ENCODE assay signal across 20 mouse cellular contexts in the genomic region with DNA sequence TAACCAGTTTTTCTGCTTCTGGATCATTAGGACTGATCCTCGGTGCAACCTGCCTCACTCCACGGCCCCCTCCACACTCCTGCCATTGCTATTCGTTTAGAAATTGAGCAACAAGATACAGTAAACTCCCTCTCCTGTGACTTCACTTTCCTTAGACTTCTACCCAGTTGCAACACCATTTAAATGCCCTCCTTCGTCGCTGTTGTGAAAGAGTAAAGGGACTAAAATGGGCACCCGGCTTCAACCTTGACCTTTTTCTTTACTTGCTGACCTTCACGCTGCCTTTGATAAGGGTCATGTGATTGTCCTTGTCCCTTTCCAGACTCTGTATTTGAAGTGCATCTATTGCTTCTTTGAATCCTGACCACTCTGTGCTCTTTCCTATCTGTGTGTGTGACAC. TPM values are rescaled to one million over a fixed set of nuclear protein-coding genes. Genes with fewer than 3 reads are reported as not detected.
A peak's percentile ranks its signal among the peaks of the same experiment; 100 is the strongest.
DNase-seq lines count a peak whose midpoint lies in the region; ATAC-seq lines count a peak whose summit lies in the region.
"Had no signal": no experiment of that assay in that cellular context is flagged by ENCODE, and none has a peak within 500 bp of the region (broad histone marks: within the 10 kb centered on the region; RNA-seq: fewer than 3 reads in every experiment).

No protein-coding gene starts in this region.

- H3K9me3 ChIP-seq in erythroblast, embryonic 14.5 days (ENCODE audit: control insufficient read depth, low read length) = no peaks in the 10 kb centered on the region
- no peaks in the 10 kb centered on the region for H3K9me3 ChIP-seq in intestine, embryonic 15.5 days
- H3K9me3 ChIP-seq: heart, embryonic 15.5 days had no signal

- no peaks in the 10 kb centered on the region for H3K27me3 ChIP-seq in erythroblast, embryonic 14.5 days (ENCODE audit: control insufficient read depth)
- H3K27me3 ChIP-seq in intestine, embryonic 15.5 days (replicated peaks) = no peaks in the 10 kb centered on the region
- H3K27me3 ChIP-seq: heart, embryonic 15.5 days; hindbrain, embryonic 13.5 days had no signal

- no peak for ATAC-seq in erythroblast, adult 5-6 weeks (replicated peaks; ENCODE audit: low FRiP score, poor library complexity, severe bottlenecking)
- peak; percentile 26 for ATAC-seq in intestine, embryonic 15.5 days
- peak; percentile 60 for ATAC-seq in megakaryocyte, adult 5-6 weeks (ENCODE audit: poor library complexity, severe bottlenecking)

- peak overlapping the region; percentile 86 for H3K4me3 ChIP-seq in erythroblast, embryonic 14.5 days (replicated peaks)
- no peak overlapping the region for H3K4me3 ChIP-seq in intestine, embryonic 15.5 days (replicated peaks)
- H3K4me3 ChIP-seq: heart, embryonic 15.5 days; hindbrain, embryonic 13.5 days had no signal

- H3K4me2 ChIP-seq in intestine, embryonic 15.5 days (replicated peaks) = peak overlapping the region; percentile 26
- H3K4me2 ChIP-seq: heart, embryonic 15.5 days; hindbrain, embryonic 13.5 days; lung, embryonic 14.5 days; midbrain, embryonic 11.5 days had no signal

- peaks cover 49% of the 10 kb centered on the region for H3K4me1 ChIP-seq in erythroblast, embryonic 14.5 days (ENCODE audit: control insufficient read depth)
- peaks cover 6% of the 10 kb centered on the region; the same call in 1 of the 2 replicates for H3K4me1 ChIP-seq in intestine, embryonic 15.5 days (replicated peaks)

- 71% methylated on average over 7 of the region's 7 CpGs for WGBS in intestine, embryonic 15.5 days

- peak overlapping the region; percentile 40; the same call in 1 of the 2 replicates for H3K27ac ChIP-seq in intestine, embryonic 15.5 days
- H3K27ac ChIP-seq: heart, embryonic 15.5 days; hindbrain, embryonic 13.5 days had no signal

- H3K36me3 ChIP-seq in erythroblast, embryonic 14.5 days (ENCODE audit: control insufficient read depth) = peaks cover 15% of the 10 kb centered on the region
- no peaks in the 10 kb centered on the region for H3K36me3 ChIP-seq in intestine, embryonic 15.5 days
- H3K36me3 ChIP-seq: heart, embryonic 15.5 days had no signal

- no peak overlapping the region for H3K9ac ChIP-seq in intestine, embryonic 15.5 days
- H3K9ac ChIP-seq: heart, embryonic 15.5 days; hindbrain, embryonic 13.5 days; lung, embryonic 14.5 days had no signal

- DNase-seq in adrenal gland, adult 8-10 months = peak; percentile 81
- DNase-seq in thymus, postnatal 36 days = no peak
- no peak for DNase-seq in layer of hippocampus, adult 11-12 months (ENCODE audit: low spot score)
- DNase-seq in spleen, adult 12 weeks (ENCODE audit: low spot score) = no peak
- DNase-seq: B cell, adult 2 months; cerebellum, adult 9-11 months; embryo, embryonic 11 days; gastrocnemius, postnatal 36 days; kidney, adult 18-20 months; kidney, postnatal 25 days; left cerebral cortex, postnatal 4 days; lung, embryonic 14.5 days; right cerebral cortex, adult 18-20 months had no signal

RNA-seq across cellular contexts. Expression of gene Lrrc8b, which starts 2.8 kb away (rescaled TPM):
- polyA plus RNA-seq in erythroblast, embryonic 14.5 days (2012) = 0.14 and 0.21 TPM in 2 replicates
- total RNA-seq in erythroblast, adult 5-6 weeks (2015; ENCODE audit: low replicate concordance) = 1.7 and 4.0 TPM in 2 replicates
- 1.2 and 2.0 TPM in 2 replicates for total RNA-seq in erythroblast, adult 5-6 weeks (2017; ENCODE audit: low replicate concordance)
- 100 to 1,000 TPM in 1 of 4 experiments, 10 to 100 TPM in 3; 87.6 to 107 (median 90.0) TPM for total RNA-seq in adrenal gland, adult 8-10 months (2022)
- polyA plus RNA-seq in intestine, embryonic 15.5 days (2015; fragmentation: Nextera tagmentation; extraction: Ambion mirVana) = 5.8 and 6.3 TPM in 2 replicates
- total RNA-seq in megakaryocyte, adult 5-6 weeks (2015) = 19.9 and 23.7 TPM in 2 replicates
- 8.1 and 9.6 TPM in 2 replicates for total RNA-seq in megakaryocyte, adult 5-6 weeks (2017)
